Mouse (Mus musculus) liver, embryonic 11.5 days (tissue): Measurements from ENCODE around the gene Nme7. TPM values are rescaled to one million over a fixed set of nuclear protein-coding genes. Genes with fewer than 3 reads are reported as not detected.

Experiments
- ATAC-seq: fragments of 200-750 bp; cut with Nextera tagmentation; replicated peaks from 2 replicates; pipeline ENCODE4 v1.8.0; 2017; ENCODE audit warnings: moderate number of reproducible peaks, mild to moderate bottlenecking, moderate TSS enrichment, moderate library complexity; ENCODE audit not compliant: low FRiP score
- DNase-seq: peaks from one replicate; pipeline ENCODE4 v3.0.0-alpha.2; 2017; ENCODE audit warnings: low spot score
- H3K27ac ChIP-seq: fragments of 300-500 bp; sonication (generic); 2 replicates; pipeline ENCODE4 v1.5.1; 2014; ENCODE audit warnings: mild to moderate bottlenecking, low read depth, low read length, control low read depth
- H3K27me3 ChIP-seq: fragments of 300-500 bp; sonication (generic); replicated peaks from 2 replicates; pipeline ENCODE4 v1.6.1; 2014; ENCODE audit warnings: low read length, mixed read lengths; ENCODE audit not compliant: control insufficient read depth, insufficient read depth
- H3K36me3 ChIP-seq: fragments of 300-500 bp; sonication (generic); 2 replicates; pipeline ENCODE4 v1.6.1; 2014; ENCODE audit warnings: mild to moderate bottlenecking, low read length, moderate library complexity, mixed read lengths; ENCODE audit not compliant: control insufficient read depth, insufficient read depth
- H3K4me1 ChIP-seq: fragments of 300-500 bp; sonication (generic); replicated peaks from 2 replicates; pipeline ENCODE4 v1.6.1; 2014; ENCODE audit warnings: low read length, mixed read lengths; ENCODE audit not compliant: control insufficient read depth, insufficient read depth
- H3K4me2 ChIP-seq: fragments of 300-500 bp; sonication (generic); 2 replicates; pipeline ENCODE4 v1.6.1; 2014; ENCODE audit warnings: mild to moderate bottlenecking, control low read depth, moderate library complexity
- H3K4me3 ChIP-seq: fragments of 300-500 bp; sonication (generic); 2 replicates; pipeline ENCODE4 v1.5.1; 2014; ENCODE audit warnings: low read depth, low read length, control low read depth
- H3K9ac ChIP-seq: fragments of 300-500 bp; sonication (generic); 2 replicates; pipeline ENCODE4 v1.6.1; 2014; ENCODE audit warnings: low read depth, low read length, control low read depth
- H3K9me3 ChIP-seq: fragments of 300-500 bp; sonication (generic); 2 replicates; pipeline ENCODE4 v1.6.1; 2016; ENCODE audit warnings: low read length, inconsistent platforms, mixed read lengths; ENCODE audit not compliant: control insufficient read depth
- WGBS: fragments of 180-500 bp; shearing (Covaris S2); extraction: QIAGEN DNeasy Blood & Tissue Kit; methylation state at CpG from one replicate; pipeline ENCODE4 v1.1.7; 2014; 5-methylcytosine and 5-hydroxymethylcytosine counted together
- polyA plus RNA-seq: library from polyadenylated mRNA; unstranded; fragments of >200 nt; fragmentation: Nextera tagmentation; extraction: Ambion mirVana; gene quantifications from 2 replicates; pipeline ENCODE4 v1.2.1, GENCODE M21; 2014

Gene Nme7
- polyA plus RNA-seq, 1 experiment from 2014 or later: 22.0 TPM

DNA sequence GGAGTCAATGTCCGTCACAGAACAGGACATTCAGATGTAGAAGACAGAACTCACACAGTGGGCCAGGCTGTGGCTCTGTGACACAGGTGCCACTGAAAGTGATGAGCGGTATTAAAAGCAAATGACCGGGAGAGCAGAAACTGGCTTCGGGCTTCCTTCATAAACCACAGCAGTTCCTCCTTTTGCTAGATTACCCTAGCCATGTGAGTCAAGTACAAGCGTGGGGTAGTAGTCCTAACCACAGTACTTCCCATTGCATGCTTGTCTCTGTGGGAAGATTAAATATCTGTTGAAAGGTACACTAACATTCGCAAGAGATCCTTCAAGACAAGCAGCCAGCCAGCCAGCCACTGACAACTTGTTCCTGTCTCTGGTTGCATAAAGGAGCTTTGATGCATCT, 136.3 kb downstream of the Nme7 start:
- Histone ChIP-seq H3K36me3 (peaks cover 2% of the 10 kb centered on the region; the same call in 1 of the 2 replicates), H3K9me3 (no peaks in the 10 kb centered on the region), H3K4me2 (no peak overlapping the region), H3K27ac (no peak overlapping the region), H3K4me3 (no peak overlapping the region), H3K27me3 (no peaks in the 10 kb centered on the region), H3K9ac (no peak overlapping the region), H3K4me1 (peaks cover 7% of the 10 kb centered on the region; the same call in 1 of the 2 replicates)
- ATAC-seq: no peak
- WGBS: 59% methylated on average over 6 of the region's 6 CpGs
- no peak for DNase-seq

DNA sequence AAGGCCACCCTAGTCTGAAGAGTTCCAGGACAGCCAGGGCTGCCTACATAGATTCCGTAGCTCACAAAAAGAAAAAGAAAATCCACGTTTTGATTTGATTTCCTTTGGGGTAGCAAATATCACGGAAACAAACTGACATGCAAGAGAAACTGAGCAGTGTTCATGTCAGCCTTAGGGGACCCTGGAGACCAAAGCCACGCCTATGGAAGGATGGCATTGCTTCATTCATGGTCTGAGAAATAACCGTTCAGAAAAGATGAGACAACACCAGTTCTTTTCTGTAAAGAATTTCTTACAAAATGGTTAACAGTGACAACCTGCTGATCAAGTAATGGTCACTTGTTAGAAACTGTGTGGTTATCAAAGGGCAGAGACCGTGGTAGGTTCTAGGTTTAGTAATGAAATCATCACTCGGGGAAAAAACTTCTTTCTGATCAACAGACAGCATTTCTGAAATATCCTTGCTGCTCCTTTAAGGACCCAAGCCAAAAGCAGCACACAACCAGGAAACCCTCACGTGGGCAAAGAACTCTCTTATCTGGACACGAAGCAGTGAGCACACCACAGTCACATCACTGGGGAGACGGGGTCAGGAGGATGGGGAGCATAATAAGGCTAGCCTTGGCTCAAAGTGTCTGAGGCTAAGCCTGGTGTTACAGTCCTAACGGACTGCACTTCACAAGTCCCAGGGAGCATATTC, 136.9 kb downstream of the Nme7 start:
- 69% methylated on average over 11 of the region's 11 CpGs for WGBS
- peaks cover 2% of the 10 kb centered on the region; the same call in 1 of the 2 replicates for H3K36me3 ChIP-seq
- no peak overlapping the region for H3K4me3 ChIP-seq
- ATAC-seq (peak; percentile 16; the same call in 1 of the 2 replicates), DNase-seq (no peak)
- no peaks in the 10 kb centered on the region for H3K27me3 ChIP-seq
- H3K9ac ChIP-seq: no peak overlapping the region
- H3K27ac ChIP-seq: no peak overlapping the region
- H3K4me2 ChIP-seq: peak overlapping the region; percentile 25; the same call in 1 of the 2 replicates
- H3K9me3 ChIP-seq: no peaks in the 10 kb centered on the region
- peaks cover 7% of the 10 kb centered on the region; the same call in 1 of the 2 replicates for H3K4me1 ChIP-seq

DNA sequence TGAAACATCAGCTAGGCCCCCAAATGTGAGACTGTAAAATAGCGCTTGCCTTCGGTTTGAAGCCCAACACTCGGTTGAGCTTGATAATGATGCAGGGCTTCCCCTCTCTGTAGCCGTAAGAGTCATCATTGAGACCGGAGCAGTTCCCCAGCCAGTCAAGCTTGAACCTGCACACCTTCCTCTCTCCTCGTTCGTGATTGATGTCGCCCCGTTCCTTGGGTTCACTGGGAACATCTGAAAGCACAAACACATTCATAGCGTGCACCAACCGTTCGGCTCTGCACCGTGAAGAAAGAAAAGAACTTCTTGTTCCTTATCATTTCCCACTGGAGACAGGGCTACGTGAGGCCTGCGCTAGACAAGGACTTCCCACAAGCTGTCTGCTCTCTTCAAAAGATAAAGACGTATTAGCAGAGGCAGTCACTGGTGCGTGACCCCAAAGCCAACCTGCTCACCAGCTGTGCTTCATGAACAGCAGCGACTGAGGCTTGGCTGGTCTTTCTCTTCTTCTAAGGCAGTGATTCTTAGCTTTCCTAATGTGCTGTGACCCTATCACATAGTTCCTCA, 137.6 kb downstream of the Nme7 start:
- WGBS: 46% methylated on average over 18 of the region's 18 CpGs
- H3K36me3 ChIP-seq: peaks cover 2% of the 10 kb centered on the region; the same call in 1 of the 2 replicates
- no peak overlapping the region for H3K27ac ChIP-seq
- H3K4me1 ChIP-seq: peaks cover 7% of the 10 kb centered on the region; the same call in 1 of the 2 replicates
- H3K9ac ChIP-seq: no peak overlapping the region
- no peak overlapping the region for H3K4me3 ChIP-seq
- ATAC-seq (peak; percentile 76), DNase-seq (no peak)
- no peaks in the 10 kb centered on the region for H3K27me3 ChIP-seq
- no peaks in the 10 kb centered on the region for H3K9me3 ChIP-seq
- H3K4me2 ChIP-seq: peak overlapping the region; percentile 25; the same call in 1 of the 2 replicates

DNA sequence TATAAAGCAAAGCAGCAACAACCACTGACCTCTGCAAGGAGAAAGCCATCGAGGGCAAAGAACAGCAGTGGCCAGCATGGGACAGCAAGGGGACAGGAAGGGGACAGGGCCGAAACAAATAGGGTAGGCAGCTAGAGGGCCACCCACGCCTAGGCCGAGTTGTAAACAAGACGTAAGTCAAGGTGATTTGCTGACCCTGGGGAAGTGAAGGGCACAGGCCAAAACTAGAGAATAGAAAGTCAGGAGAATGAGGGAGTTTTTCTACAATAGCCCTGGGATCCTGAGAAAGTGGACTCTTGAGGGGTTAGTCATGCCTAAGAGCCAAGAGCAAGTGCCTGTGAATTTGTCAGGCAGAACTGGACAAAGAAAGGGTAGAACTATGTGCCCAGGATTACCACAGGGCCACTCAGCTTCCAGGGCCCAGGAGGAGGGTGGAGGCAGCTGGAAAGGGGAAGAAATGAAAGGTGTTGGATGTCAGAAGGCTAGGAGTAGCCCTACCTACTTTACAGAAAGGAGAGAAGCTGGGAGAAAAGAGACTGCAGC, 141.8 kb downstream of the Nme7 start:
- Histone ChIP-seq H3K9ac (no peak overlapping the region), H3K27me3 (no peaks in the 10 kb centered on the region), H3K27ac (no peak overlapping the region), H3K4me2 (no peak overlapping the region), H3K36me3 (no peaks in the 10 kb centered on the region), H3K9me3 (no peaks in the 10 kb centered on the region), H3K4me1 (peaks cover 7% of the 10 kb centered on the region; the same call in 1 of the 2 replicates), H3K4me3 (no peak overlapping the region)
- ATAC-seq (no peak), DNase-seq (no peak)
- WGBS: 84% methylated on average over 5 of the region's 5 CpGs

DNA sequence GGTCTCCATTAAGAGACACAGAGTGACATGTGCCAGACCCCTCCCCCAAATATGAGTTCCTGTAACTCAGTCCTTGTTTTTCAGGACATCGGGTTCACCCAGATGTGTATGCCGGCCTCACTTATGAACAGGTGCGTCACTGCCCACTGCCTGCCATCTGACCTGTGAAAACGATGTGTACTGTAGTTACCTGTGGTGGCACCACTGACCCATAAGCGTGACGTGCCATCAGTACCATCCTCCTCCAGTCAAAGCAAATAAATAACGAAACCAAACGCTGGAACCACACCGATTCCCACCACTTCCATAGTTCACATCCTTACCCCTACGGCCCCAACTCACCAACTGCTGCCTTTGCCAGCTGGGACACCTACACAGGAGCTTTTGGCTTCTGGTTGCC, 142.6 kb downstream of the Nme7 start:
- WGBS: 88% methylated on average over 10 of the region's 10 CpGs
- Histone ChIP-seq H3K9me3 (no peaks in the 10 kb centered on the region), H3K9ac (no peak overlapping the region), H3K4me3 (no peak overlapping the region), H3K36me3 (no peaks in the 10 kb centered on the region), H3K4me2 (no peak overlapping the region), H3K4me1 (0 out of 2 replicates have a peak, but pooled peaks cover 1% of the 10 kb centered on the region), H3K27ac (no peak overlapping the region), H3K27me3 (no peaks in the 10 kb centered on the region)
- ATAC-seq (no peak), DNase-seq (no peak)

DNA sequence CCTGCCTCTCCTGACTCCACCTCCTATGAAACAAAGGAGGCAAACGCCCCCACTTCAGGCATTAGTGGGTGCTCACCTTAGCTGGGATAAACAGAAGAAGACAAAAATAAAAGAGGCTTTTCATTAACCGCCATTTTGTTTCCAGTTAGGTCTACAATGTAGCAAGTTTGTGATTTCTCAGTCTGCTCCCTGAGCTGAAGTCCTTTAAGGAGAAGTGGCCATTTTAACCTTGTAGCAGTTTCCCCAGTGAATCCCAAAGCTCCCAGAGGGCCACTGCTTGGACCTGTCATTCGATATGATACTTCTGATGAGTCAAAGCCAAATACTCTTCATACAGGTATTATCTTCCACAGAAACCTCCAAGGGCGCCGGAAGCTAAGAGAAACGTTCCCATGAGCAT, 143.6 kb downstream of the Nme7 start:
- no peak overlapping the region for H3K4me3 ChIP-seq
- no peak overlapping the region for H3K4me2 ChIP-seq
- 83% methylated on average over 6 of the region's 6 CpGs for WGBS
- no peaks in the 10 kb centered on the region for H3K4me1 ChIP-seq
- H3K9ac ChIP-seq: no peak overlapping the region
- DNase-seq (no peak), ATAC-seq (no peak)
- H3K27me3 ChIP-seq: no peaks in the 10 kb centered on the region
- H3K36me3 ChIP-seq: 0 out of 2 replicates have a peak, but pooled peaks cover 2% of the 10 kb centered on the region
- no peak overlapping the region for H3K27ac ChIP-seq
- no peaks in the 10 kb centered on the region for H3K9me3 ChIP-seq

DNA sequence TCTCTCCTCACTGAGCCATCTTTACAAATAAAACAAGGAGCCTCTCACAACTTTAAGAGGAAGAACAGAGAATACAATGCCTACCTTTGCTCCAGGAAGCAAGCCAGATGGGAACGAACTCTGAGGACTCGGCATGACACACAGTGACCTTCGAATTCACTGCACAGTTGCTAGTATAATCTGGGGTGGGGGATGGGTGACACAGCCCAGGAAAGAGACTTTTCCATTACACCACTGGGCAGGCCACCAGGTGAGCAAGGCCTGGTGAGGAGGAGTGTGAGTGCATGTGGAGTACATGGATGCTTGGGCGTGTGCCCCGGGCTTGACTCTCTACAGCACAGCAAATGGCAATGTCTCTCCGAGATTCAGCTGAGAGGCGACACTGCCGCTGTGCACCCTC, 145.7 kb downstream of the Nme7 start:
- DNase-seq (no peak), ATAC-seq (0 out of 2 replicates have a peak, but pooled peaks have one; percentile 19)
- Histone ChIP-seq H3K9me3 (no peaks in the 10 kb centered on the region), H3K4me3 (no peak overlapping the region), H3K27ac (no peak overlapping the region), H3K9ac (no peak overlapping the region), H3K4me1 (peaks cover 2% of the 10 kb centered on the region; the same call in 1 of the 2 replicates), H3K27me3 (no peaks in the 10 kb centered on the region; the same call in 1 of the 2 replicates), H3K36me3 (0 out of 2 replicates have a peak, but pooled peaks cover 4% of the 10 kb centered on the region), H3K4me2 (no peak overlapping the region)
- 83% methylated on average over 8 of the region's 8 CpGs for WGBS

DNA sequence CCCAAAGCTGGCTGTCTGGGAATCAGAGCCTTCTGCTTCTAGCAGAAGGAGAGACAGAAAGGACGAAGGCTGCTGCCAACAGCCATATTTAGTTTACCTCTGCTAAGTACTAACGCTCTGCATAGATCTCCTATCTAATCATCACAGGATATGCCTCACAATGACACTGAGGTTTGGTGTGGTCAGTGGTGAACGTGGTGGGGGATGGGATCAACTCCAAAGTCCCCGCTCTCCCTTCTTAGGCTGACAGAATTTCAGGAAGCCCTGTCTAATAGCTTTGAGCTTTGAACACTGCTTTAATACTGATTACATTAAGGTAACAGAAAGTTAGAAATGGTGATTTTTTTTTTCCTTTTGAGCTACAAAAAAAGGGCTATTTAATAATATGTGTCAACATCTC, 146.3 kb downstream of the Nme7 start:
- Histone ChIP-seq H3K4me1 (peaks cover 7% of the 10 kb centered on the region), H3K4me2 (no peak overlapping the region), H3K9me3 (no peaks in the 10 kb centered on the region), H3K4me3 (no peak overlapping the region), H3K27ac (no peak overlapping the region), H3K27me3 (peaks cover 5% of the 10 kb centered on the region), H3K36me3 (0 out of 2 replicates have a peak, but pooled peaks cover 4% of the 10 kb centered on the region), H3K9ac (no peak overlapping the region)
- no peak for DNase-seq
- no peak for ATAC-seq
- 53% methylated on average over 4 of the region's 4 CpGs for WGBS
